Mouse (Mus musculus) CH12.LX (cell line): ENCODE results near the gene Zfp119a. TPM values are rescaled to one million over a fixed set of nuclear protein-coding genes. Genes with fewer than 3 reads are reported as not detected.
A peak's percentile ranks its signal among the peaks of the same experiment; 100 is the strongest.
"Not testable (repeated sequence)": the region's sequence is repeated elsewhere in the genome, so short reads cannot be mapped to it uniquely, and the experiment has no call there.

Source experiments
- DNase-seq: peaks from one replicate; pipeline ENCODE4 v3.0.0-alpha.2; 2013; ENCODE audit errors: extremely low read depth
- H3K27ac ChIP-seq: 2 replicates; pipeline ENCODE4 v1.5.1; 2012; ENCODE audit warnings: low read depth, mild to moderate bottlenecking, control low read depth, moderate library complexity; ENCODE audit not compliant: insufficient read depth
- H3K27me3 ChIP-seq: replicated peaks from 2 replicates; pipeline ENCODE3; 2012; ENCODE audit warnings: inconsistent platforms
- H3K36me3 ChIP-seq, 2 experiments: replicated peaks in 1 of 2; 2 replicates each; pipeline versions ENCODE3 to v1.6.1; 2012; ENCODE audit warnings: inconsistent platforms in 1 of 2, low read length in 1 of 2, mild to moderate bottlenecking in 1 of 2, mixed read lengths in 1 of 2, moderate library complexity in 1 of 2; ENCODE audit not compliant: control insufficient read depth in 1 of 2, insufficient read depth in 1 of 2
- H3K4me1 ChIP-seq, 2 experiments: 2 replicates each; pipeline ENCODE4 v1.6.1; 2012; ENCODE audit warnings: inconsistent platforms in 1 of 2, moderate library complexity in 1 of 2; ENCODE audit not compliant: insufficient read depth in 2 of 2, control insufficient read depth in 1 of 2
- H3K4me2 ChIP-seq: 2 replicates; pipeline ENCODE4 v1.6.1; 2012; ENCODE audit warnings: low read depth, mild to moderate bottlenecking, control low read depth; ENCODE audit not compliant: poor library complexity, insufficient read depth, severe bottlenecking
- H3K4me3 ChIP-seq, 3 experiments: fragments of 150-350 bp in 1 of 3; sonication (generic) in 1 of 3; replicated peaks in 1 of 3; 2 replicates each; pipeline versions ENCODE3 to v1.5.1; 2011 to 2012; ENCODE audit warnings: low read depth in 2 of 3, low read length in 2 of 3, mild to moderate bottlenecking in 2 of 3, moderate library complexity in 2 of 3, control low read depth in 1 of 3, improper control_type of control experiment in 1 of 3, inconsistent platforms in 1 of 3, mixed read lengths in 1 of 3; ENCODE audit not compliant: poor library complexity in 1 of 3
- H3K79me2 ChIP-seq: replicated peaks from 2 replicates; pipeline ENCODE4 v1.6.1; 2012; ENCODE audit warnings: mild to moderate bottlenecking, moderate library complexity; ENCODE audit not compliant: control insufficient read depth, poor library complexity, insufficient read depth, severe bottlenecking; ENCODE audit errors: extremely low read depth
- H3K9ac ChIP-seq: 2 replicates; pipeline ENCODE4 v1.6.1; 2012; ENCODE audit warnings: low read depth, mild to moderate bottlenecking, control low read depth, moderate library complexity; ENCODE audit not compliant: insufficient read depth
- H3K9me3 ChIP-seq: replicated peaks from 2 replicates; pipeline ENCODE3; 2012; ENCODE audit warnings: low read length, inconsistent platforms, mixed read lengths
- BHLHE40 ChIP-seq: IDR thresholded peaks from 2 replicates; pipeline ENCODE4 v1.6.1; 2011; ENCODE audit warnings: mild to moderate bottlenecking, low read depth, low read length, improper control_type of control experiment
- CHD1 ChIP-seq: IDR thresholded peaks from 2 replicates; pipeline ENCODE4 v1.6.1; 2012; ENCODE audit warnings: low read depth, low read length, improper control_type of control experiment, inconsistent platforms
- CHD2 ChIP-seq: IDR thresholded peaks from 2 replicates; pipeline ENCODE4 v1.6.1; 2011; ENCODE audit warnings: low read length, improper control_type of control experiment
- CTCF ChIP-seq, 2 experiments: IDR thresholded peaks in 1 of 2; conservative IDR thresholded peaks in 1 of 2; 2 replicates each; pipeline ENCODE4 v1.5.1; 2011 to 2012; ENCODE audit warnings: low read depth in 2 of 2, low read length in 2 of 2, improper control_type of control experiment in 1 of 2, inconsistent platforms in 1 of 2, mild to moderate bottlenecking in 1 of 2, moderate library complexity in 1 of 2
- E2F4 ChIP-seq: IDR thresholded peaks from 2 replicates; pipeline ENCODE4 v1.6.1; 2011; ENCODE audit warnings: low read depth, low read length, improper control_type of control experiment; ENCODE audit not compliant: insufficient replicate concordance
- ELF1 ChIP-seq: IDR thresholded peaks from 2 replicates; pipeline ENCODE4 v1.6.1; 2014; ENCODE audit warnings: low read depth, mild to moderate bottlenecking, inconsistent platforms, low read length, improper control_type of control experiment
- EP300 ChIP-seq: IDR thresholded peaks from 2 replicates; pipeline ENCODE4 v1.6.1; 2011; ENCODE audit warnings: low read length, improper control_type of control experiment
- GABPA ChIP-seq: IDR thresholded peaks from 2 replicates; pipeline ENCODE4 v1.6.1; 2012; ENCODE audit warnings: low read depth, low read length, improper control_type of control experiment, inconsistent platforms; ENCODE audit not compliant: insufficient replicate concordance
- HCFC1 ChIP-seq: IDR thresholded peaks from 2 replicates; pipeline ENCODE4 v1.6.1; 2012; ENCODE audit warnings: low read depth, mild to moderate bottlenecking, inconsistent platforms, low read length, improper control_type of control experiment
- IRF4 ChIP-seq: IDR thresholded peaks from 2 replicates; pipeline ENCODE4 v1.6.1; 2014; ENCODE audit warnings: low read depth, mild to moderate bottlenecking, inconsistent platforms, low read length, improper control_type of control experiment
- KAT2A ChIP-seq: IDR thresholded peaks from 2 replicates; pipeline ENCODE4 v1.6.1; 2012; ENCODE audit warnings: low read length, improper control_type of control experiment, inconsistent platforms; ENCODE audit not compliant: insufficient replicate concordance
- MAFK ChIP-seq: IDR thresholded peaks from 2 replicates; pipeline ENCODE4 v1.6.1; 2011; ENCODE audit warnings: low read length, improper control_type of control experiment; ENCODE audit not compliant: insufficient replicate concordance
- MAX ChIP-seq: IDR thresholded peaks from 2 replicates; pipeline ENCODE4 v1.6.1; 2011; ENCODE audit warnings: low read length, improper control_type of control experiment
- MAZ ChIP-seq: IDR thresholded peaks from 2 replicates; pipeline ENCODE4 v1.6.1; 2012; ENCODE audit warnings: low read depth, mild to moderate bottlenecking, inconsistent platforms, low read length, improper control_type of control experiment, moderate library complexity
- MEF2A ChIP-seq: IDR thresholded peaks from 2 replicates; pipeline ENCODE4 v1.6.1; 2014; ENCODE audit warnings: low read depth, mild to moderate bottlenecking, inconsistent platforms, low read length, improper control_type of control experiment, borderline replicate concordance
- NELFE ChIP-seq: IDR thresholded peaks from 2 replicates; pipeline ENCODE4 v1.6.1; 2011; ENCODE audit warnings: low read depth, low read length, improper control_type of control experiment
- NRF1 ChIP-seq: IDR thresholded peaks from 2 replicates; pipeline ENCODE4 v1.6.1; 2014; ENCODE audit warnings: low read depth, mild to moderate bottlenecking, inconsistent platforms, low read length, improper control_type of control experiment, moderate library complexity
- PAX5 ChIP-seq: IDR thresholded peaks from 2 replicates; pipeline ENCODE4 v1.6.1; 2012; ENCODE audit warnings: low read length, inconsistent platforms, mixed read lengths
- POLR2A ChIP-seq: IDR thresholded peaks from 2 replicates; pipeline ENCODE4 v1.6.1; 2011; ENCODE audit warnings: low read depth, mild to moderate bottlenecking, improper control_type of control experiment, low read length
- POLR2AphosphoS2 ChIP-seq: IDR thresholded peaks from 2 replicates; pipeline ENCODE4 v1.6.1; 2011; ENCODE audit warnings: low read depth, low read length, improper control_type of control experiment
- RAD21 ChIP-seq: IDR thresholded peaks from 2 replicates; pipeline ENCODE4 v1.6.1; 2011; ENCODE audit warnings: low read depth, mild to moderate bottlenecking, low read length, improper control_type of control experiment, moderate library complexity
- TBP ChIP-seq: conservative IDR thresholded peaks from 2 replicates; pipeline ENCODE4 v1.6.1; 2011; ENCODE audit warnings: low read depth, low read length, improper control_type of control experiment
- TCF12 ChIP-seq: IDR thresholded peaks from 2 replicates; pipeline ENCODE4 v1.6.1; 2014; ENCODE audit warnings: low read depth, mild to moderate bottlenecking, inconsistent platforms, low read length, improper control_type of control experiment
- USF1 ChIP-seq: IDR thresholded peaks from 2 replicates; pipeline ENCODE4 v1.6.1; 2014; ENCODE audit warnings: low read depth, mild to moderate bottlenecking, inconsistent platforms, low read length, improper control_type of control experiment
- ZKSCAN1 ChIP-seq: IDR thresholded peaks from 2 replicates; pipeline ENCODE4 v1.6.1; 2012; ENCODE audit warnings: low read depth, inconsistent platforms, low read length, improper control_type of control experiment, borderline replicate concordance
- ZNF384 ChIP-seq: IDR thresholded peaks from 2 replicates; pipeline ENCODE4 v1.6.1; 2012; ENCODE audit warnings: low read depth, low read length, improper control_type of control experiment, inconsistent platforms
- dilution Hi-C: fragments of 300-500 bp; cut with MboI; formaldehyde crosslinking; loops from 2 replicates; pipeline ENCODE4 v1.14.3; 2020; ENCODE audit warnings: low sequenced_read_pairs; ENCODE audit not compliant: extremely low pct_unique_long_range_greater_than_20kb, extremely low pct_ligation_motif_present
- in situ Hi-C: fragments of 300-500 bp; cut with MboI; formaldehyde crosslinking; loops from 3 replicates; pipeline ENCODE4 v1.14.3; 2019; ENCODE audit warnings: low sequenced_read_pairs, low pct_ligation_motif_present, low pct_unique_long_range_greater_than_20kb, mixed read lengths
- polyA plus RNA-seq: library from polyadenylated mRNA; unstranded; fragments of >175 nt; gene quantifications from 2 replicates; pipeline ENCODE4 v1.2.1, GENCODE M21; 2012; ENCODE audit warnings: low read depth; ENCODE audit not compliant: insufficient read length
- total RNA-seq, 2 experiments: library from RNA; depleted of rRNA; stranded (reverse); fragments of 300-350 nt in 1 of 2; fragments of >200 nt in 1 of 2; gene quantifications; 2 replicates each; pipeline ENCODE4 v1.2.3; 2012 to 2014

Zfp119a gene
- total RNA-seq (2012; rRNA removed) (3.7 and 4.1 TPM in 2 replicates), total RNA-seq (2014; rRNA removed) (8.3 and 8.8 TPM in 2 replicates), polyA plus RNA-seq (3.7 and 4.1 TPM in 2 replicates)

DNA sequence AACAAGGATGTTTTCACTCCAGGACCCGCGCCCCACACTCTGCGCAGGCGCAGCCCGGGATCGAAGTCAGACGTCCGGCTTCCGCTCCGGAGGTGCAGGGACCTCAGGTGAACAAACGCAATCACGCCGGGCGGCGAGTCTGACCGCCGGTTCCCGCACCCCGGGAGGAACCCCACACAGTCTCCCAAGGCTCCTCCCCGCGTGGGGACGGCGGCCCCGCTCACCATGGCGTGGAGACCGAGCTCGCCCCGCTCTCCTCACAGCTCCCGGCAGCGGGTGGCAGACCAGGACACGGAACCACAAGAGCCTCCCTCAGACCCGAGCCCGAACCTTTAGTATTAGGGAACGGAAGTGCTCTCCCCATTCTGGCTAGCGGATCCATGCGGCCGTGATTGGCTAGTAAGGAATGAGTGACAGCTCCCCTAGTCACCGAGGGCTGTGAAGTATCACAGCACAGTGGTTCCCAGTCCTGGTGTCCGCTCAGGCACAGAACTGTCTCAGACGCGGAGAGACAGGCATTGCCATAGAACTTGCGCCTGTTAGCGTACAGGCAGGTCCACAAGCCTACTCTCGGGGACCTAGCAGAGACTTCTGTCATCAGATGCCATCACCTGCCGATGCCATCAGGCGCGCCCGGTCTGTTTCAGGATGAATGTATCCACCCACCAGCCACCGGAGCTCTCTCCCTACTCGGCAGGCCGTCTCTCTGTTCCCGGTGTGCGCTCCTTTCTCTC lies at the start of gene Zfp119a:
Gene Zfp119a, minus strand, starts transcription at position 295 of the 734 bp plus-strand sequence.
- TF ChIP-seq CHD2 (peak; percentile 52), KAT2A (0 out of 2 replicates have a peak, but pooled peaks have one; percentile 34), TCF12 (peak; percentile 43; the same call in 1 of the 2 replicates), NELFE (peak; percentile 79), POLR2A (peak; percentile 76), NRF1 (peak; percentile 70), HCFC1 (peak; percentile 75), TBP (0 out of 2 replicates have a peak, but pooled peaks have one; percentile 59), ELF1 (peak; percentile 70)
- H3K4me1 ChIP-seq, dilution Hi-C loops, H3K36me3 ChIP-seq, H3K27me3 ChIP-seq, in situ Hi-C loops, H3K9me3 ChIP-seq: not testable (repeated sequence)
- Histone ChIP-seq H3K4me2 (peak within 1 kb of the TSS; percentile 89), H3K9ac (peak within 1 kb of the TSS; percentile 87), H3K27ac (peak within 1 kb of the TSS; percentile 82), H3K79me2 (peaks cover 21% of the 10 kb centered on the region), H3K4me3 (peak within 1 kb of the TSS; percentile 56 to 87 (median 59))
- DNase-seq, result peak; percentile 89

DNA sequence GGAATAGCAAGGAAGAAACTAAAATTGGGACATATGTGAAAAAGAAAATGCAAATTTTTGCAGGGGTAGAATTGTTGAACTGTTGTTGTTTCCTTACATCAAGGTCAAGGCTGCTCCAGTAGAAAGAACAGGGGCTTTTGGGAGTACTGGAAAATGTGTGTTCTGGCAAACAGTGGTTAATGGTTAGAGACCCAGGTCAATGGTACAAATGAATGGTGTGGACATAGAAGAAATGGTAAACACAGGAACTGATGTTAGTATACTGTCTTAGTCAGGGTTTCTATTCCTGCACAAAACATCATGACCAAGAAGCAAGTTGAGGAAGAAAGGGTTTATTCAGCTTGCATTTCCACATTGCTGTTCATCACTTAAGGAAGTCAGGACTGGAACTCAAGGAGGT lies 27.9 kb upstream of the Zfp119a start:
- H3K9ac ChIP-seq, result no peak overlapping the region
- H3K27me3 ChIP-seq, result no peaks in the 10 kb centered on the region
- TF ChIP-seq CTCF (conservative IDR thresholded peaks at IDR 0.05 in 1 of 2, IDR thresholded peaks at IDR 0.05 in 1 of 2; ENCODE audit: low read depth in 2 of 2, low read length in 2 of 2) (no peak), CHD2 (no peak), PAX5 (no peak), GABPA (no peak), IRF4 (no peak), CHD1 (no peak), POLR2AphosphoS2 (no peak), KAT2A (no peak), MAFK (no peak), EP300 (no peak), MAZ (no peak), NRF1 (no peak), MEF2A (no peak), RAD21 (no peak), E2F4 (no peak), MAX (no peak), BHLHE40 (no peak), USF1 (no peak), ZNF384 (no peak), ZKSCAN1 (no peak)
- no peaks in the 10 kb centered on the region for H3K36me3 ChIP-seq
- H3K4me2 ChIP-seq, result no peak overlapping the region
- peaks cover 3 to 7% of the 10 kb centered on the region in 2 experiments; a peak in 3 of 4 replicates for H3K4me1 ChIP-seq
- no peaks in the 10 kb centered on the region for H3K9me3 ChIP-seq
- dilution Hi-C loops (no loop called here), in situ Hi-C loops (no loop called here)
- no peak overlapping the region for H3K27ac ChIP-seq
- H3K79me2 ChIP-seq, result no peaks in the 10 kb centered on the region
- no peak for DNase-seq
- H3K4me3 ChIP-seq, result no peak overlapping the region
